Mouse (Mus musculus): Measurements from ENCODE around the gene Igf1r. TPM values are rescaled to one million over a fixed set of nuclear protein-coding genes. Genes with fewer than 3 reads are reported as not detected.

The Igf1r gene
- polyA plus RNA-seq, 1 experiment: 22.7 TPM

- peaks cover 3% of the 10 kb centered on the region for H3K4me1 ChIP-seq (ENCODE audit: control insufficient read depth, insufficient read depth, low read length)
- TF ChIP-seq CTCF (IDR thresholded peaks at IDR 0.05; ENCODE audit: extremely low read depth, insufficient read depth, low read length) (no peak), POLR2A (IDR thresholded peaks at IDR 0.05; ENCODE audit: extremely low read depth, insufficient read depth, low read length) (no peak)
- peak overlapping the region; percentile 96 for H3K4me3 ChIP-seq (ENCODE audit: insufficient read depth, low read length)
- peak overlapping the region; percentile 58; the same call in 1 of the 2 replicates for H3K27ac ChIP-seq (ENCODE audit: insufficient read depth, low read length)
Measured at GRCm38 (mm10) chr7:67954591-67955185, 2.1 kb downstream of the Igf1r start.

- Histone ChIP-seq H3K27ac (ENCODE audit: insufficient read depth, low read length) (peak overlapping the region; percentile 30; the same call in 1 of the 2 replicates), H3K4me3 (ENCODE audit: insufficient read depth, low read length) (peak overlapping the region; percentile 96), H3K4me1 (ENCODE audit: control insufficient read depth, insufficient read depth, low read length) (peaks cover 3% of the 10 kb centered on the region)
- TF ChIP-seq CTCF (IDR thresholded peaks at IDR 0.05; ENCODE audit: extremely low read depth, insufficient read depth, low read length) (no peak), POLR2A (IDR thresholded peaks at IDR 0.05; ENCODE audit: extremely low read depth, insufficient read depth, low read length) (no peak)
Measured at GRCm38 (mm10) chr7:67955276-67955675, 2.6 kb downstream of the Igf1r start.

GRCm38 (mm10) chr7:67957376-67957775 lies 4.7 kb downstream of the Igf1r start:
- Histone ChIP-seq H3K4me3 (ENCODE audit: insufficient read depth, low read length) (no peak overlapping the region), H3K27ac (ENCODE audit: insufficient read depth, low read length) (no peak overlapping the region), H3K4me1 (ENCODE audit: control insufficient read depth, insufficient read depth, low read length) (peaks cover 3% of the 10 kb centered on the region)
- TF ChIP-seq POLR2A (IDR thresholded peaks at IDR 0.05; ENCODE audit: extremely low read depth, insufficient read depth, low read length) (no peak), CTCF (IDR thresholded peaks at IDR 0.05; ENCODE audit: extremely low read depth, insufficient read depth, low read length) (no peak)

- Histone ChIP-seq H3K27ac (ENCODE audit: insufficient read depth, low read length) (no peak overlapping the region), H3K4me1 (ENCODE audit: control insufficient read depth, insufficient read depth, low read length) (peaks cover 3% of the 10 kb centered on the region), H3K4me3 (ENCODE audit: insufficient read depth, low read length) (peak overlapping the region; percentile 6; the same call in 1 of the 2 replicates)
- TF ChIP-seq CTCF (IDR thresholded peaks at IDR 0.05; ENCODE audit: extremely low read depth, insufficient read depth, low read length): no peak
- TF ChIP-seq POLR2A (IDR thresholded peaks at IDR 0.05; ENCODE audit: extremely low read depth, insufficient read depth, low read length): no peak
Measured at GRCm38 (mm10) chr7:67958045-67958444, 5.4 kb downstream of the Igf1r start.

- Histone ChIP-seq H3K27ac (ENCODE audit: insufficient read depth, low read length) (no peak overlapping the region), H3K4me3 (ENCODE audit: insufficient read depth, low read length) (no peak overlapping the region), H3K4me1 (ENCODE audit: control insufficient read depth, insufficient read depth, low read length) (peaks cover 1% of the 10 kb centered on the region)
- TF ChIP-seq POLR2A (IDR thresholded peaks at IDR 0.05; ENCODE audit: extremely low read depth, insufficient read depth, low read length) (no peak), CTCF (IDR thresholded peaks at IDR 0.05; ENCODE audit: extremely low read depth, insufficient read depth, low read length) (no peak)
Measured at GRCm38 (mm10) chr7:67960701-67961100, 8.1 kb downstream of the Igf1r start.

- Histone ChIP-seq H3K27ac (ENCODE audit: insufficient read depth, low read length) (no peak overlapping the region), H3K4me1 (ENCODE audit: control insufficient read depth, insufficient read depth, low read length) (peaks cover 3% of the 10 kb centered on the region; the same call in 1 of the 2 replicates), H3K4me3 (ENCODE audit: insufficient read depth, low read length) (no peak overlapping the region)
- TF ChIP-seq POLR2A (IDR thresholded peaks at IDR 0.05; ENCODE audit: extremely low read depth, insufficient read depth, low read length) (no peak), CTCF (IDR thresholded peaks at IDR 0.05; ENCODE audit: extremely low read depth, insufficient read depth, low read length) (peak; percentile 90)
Measured at GRCm38 (mm10) chr7:67961567-67962267, 9.1 kb downstream of the Igf1r start.

GRCm38 (mm10) chr7:67963691-67964090 lies 11.1 kb downstream of the Igf1r start:
- TF ChIP-seq POLR2A (IDR thresholded peaks at IDR 0.05; ENCODE audit: extremely low read depth, insufficient read depth, low read length): no peak
- TF ChIP-seq CTCF (IDR thresholded peaks at IDR 0.05; ENCODE audit: extremely low read depth, insufficient read depth, low read length): no peak
- Histone ChIP-seq H3K4me3 (ENCODE audit: insufficient read depth, low read length) (no peak overlapping the region), H3K27ac (ENCODE audit: insufficient read depth, low read length) (no peak overlapping the region), H3K4me1 (ENCODE audit: control insufficient read depth, insufficient read depth, low read length) (0 out of 2 replicates have a peak, but pooled peaks cover 3% of the 10 kb centered on the region)

- no peak overlapping the region for H3K27ac ChIP-seq (ENCODE audit: insufficient read depth, low read length)
- TF ChIP-seq CTCF (IDR thresholded peaks at IDR 0.05; ENCODE audit: extremely low read depth, insufficient read depth, low read length): no peak
- TF ChIP-seq POLR2A (IDR thresholded peaks at IDR 0.05; ENCODE audit: extremely low read depth, insufficient read depth, low read length): no peak
- H3K4me1 ChIP-seq (ENCODE audit: control insufficient read depth, insufficient read depth, low read length): peaks cover 11% of the 10 kb centered on the region
- no peak overlapping the region for H3K4me3 ChIP-seq (ENCODE audit: insufficient read depth, low read length)
Measured at GRCm38 (mm10) chr7:67968394-67968793, 15.8 kb downstream of the Igf1r start.

- Histone ChIP-seq H3K27ac (ENCODE audit: insufficient read depth, low read length) (no peak overlapping the region), H3K4me1 (ENCODE audit: control insufficient read depth, insufficient read depth, low read length) (peaks cover 11% of the 10 kb centered on the region), H3K4me3 (ENCODE audit: insufficient read depth, low read length) (no peak overlapping the region)
- TF ChIP-seq CTCF (IDR thresholded peaks at IDR 0.05; ENCODE audit: extremely low read depth, insufficient read depth, low read length): no peak
- no peak for TF ChIP-seq POLR2A (IDR thresholded peaks at IDR 0.05; ENCODE audit: extremely low read depth, insufficient read depth, low read length)
Measured at GRCm38 (mm10) chr7:67969076-67969475, 16.4 kb downstream of the Igf1r start.

Measured in cortical plate, adult 2 months (tissue).